Mouse (Mus musculus): ENCODE results near the gene Fcmr. TPM values are rescaled to one million over a fixed set of nuclear protein-coding genes. Genes with fewer than 3 reads are reported as not detected.

Fcmr gene
- polyA plus RNA-seq (2015; fragmentation: Nextera tagmentation; extraction: Ambion mirVana) = 0.58 TPM in 1 of 2 replicates, not detected in the other

DNA sequence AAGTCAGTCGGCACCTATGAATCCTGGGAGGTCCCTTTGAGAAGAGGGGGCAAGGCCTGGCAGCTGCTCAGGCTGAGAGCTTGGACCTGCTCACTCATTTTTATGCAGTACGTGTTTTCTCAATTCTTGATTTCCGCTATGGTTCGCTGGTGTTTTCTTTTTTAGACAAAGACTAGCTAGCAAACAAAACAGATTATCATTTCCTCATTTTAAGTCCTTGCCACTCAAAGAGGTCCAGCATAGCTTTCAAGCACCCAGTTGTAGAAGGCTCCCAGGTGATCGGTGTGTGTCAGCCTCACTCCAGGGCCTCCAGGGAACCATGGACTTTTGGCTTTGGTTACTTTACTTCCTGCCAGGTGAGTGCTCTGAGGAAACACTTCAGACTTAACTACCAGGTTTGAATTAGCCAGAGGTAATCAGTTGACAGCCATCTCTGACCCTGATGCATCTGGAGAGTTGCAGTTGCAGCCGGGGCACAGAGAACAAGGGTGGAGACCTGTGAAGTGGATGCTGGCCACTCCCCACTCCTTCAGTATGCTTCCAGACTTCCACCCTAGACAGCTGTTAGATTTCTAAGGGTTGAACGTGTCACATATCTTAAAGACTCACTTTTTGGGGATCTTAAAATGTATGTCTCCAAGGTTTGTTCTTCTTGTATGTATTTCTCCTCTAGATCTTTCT is at the start of gene Fcmr:
TSS of gene Fcmr (plus strand) at position 129 of the 681 bp plus-strand sequence.

DNA sequence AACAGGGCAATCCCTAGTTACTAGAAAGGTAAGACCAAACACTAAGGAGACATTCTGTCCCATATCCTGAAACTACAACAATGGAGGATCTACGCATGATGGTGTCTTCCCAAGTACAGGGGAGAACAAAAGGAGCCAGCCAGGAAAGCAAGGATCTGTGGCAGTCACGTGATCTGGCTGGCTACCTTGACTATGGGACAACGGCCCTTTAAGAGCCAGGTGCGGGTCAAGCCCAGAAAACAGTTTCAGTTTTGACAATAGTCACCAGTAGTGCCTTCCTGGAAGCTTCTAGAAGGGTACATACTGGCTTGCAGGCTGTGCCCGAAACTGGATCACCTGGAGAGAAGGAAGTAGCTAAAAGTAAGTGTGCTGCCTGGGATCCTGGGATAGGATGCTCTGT is 39.0 kb upstream of the Fcmr start, which contains the start of gene Pigr:
TSS of gene Pigr (plus strand) at position 237 of the 400 bp plus-strand sequence.

DNA sequence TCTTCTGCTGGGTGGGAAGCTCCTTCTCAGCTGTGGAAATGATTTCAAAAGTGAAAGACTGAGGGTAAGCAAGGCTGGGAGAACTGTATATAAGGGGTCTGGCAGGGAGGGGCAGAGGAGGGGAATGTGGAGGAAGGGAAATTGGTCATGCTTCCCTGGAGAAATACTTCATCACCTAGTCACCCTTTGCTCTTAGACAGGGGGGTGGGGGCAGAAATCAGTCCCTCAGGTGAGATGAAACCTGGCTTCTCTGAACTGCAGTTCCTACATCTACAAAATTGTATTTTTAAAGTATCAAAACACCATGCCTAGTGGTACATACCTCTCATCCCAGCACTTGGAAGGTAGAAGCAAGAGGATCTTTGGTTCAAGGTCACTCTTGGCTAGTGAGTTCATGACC is 21.9 kb downstream of the Fcmr start, which contains the start of gene Il24:
TSS of gene Il24 (minus strand) at position 101 of the 400 bp plus-strand sequence.

DNA sequence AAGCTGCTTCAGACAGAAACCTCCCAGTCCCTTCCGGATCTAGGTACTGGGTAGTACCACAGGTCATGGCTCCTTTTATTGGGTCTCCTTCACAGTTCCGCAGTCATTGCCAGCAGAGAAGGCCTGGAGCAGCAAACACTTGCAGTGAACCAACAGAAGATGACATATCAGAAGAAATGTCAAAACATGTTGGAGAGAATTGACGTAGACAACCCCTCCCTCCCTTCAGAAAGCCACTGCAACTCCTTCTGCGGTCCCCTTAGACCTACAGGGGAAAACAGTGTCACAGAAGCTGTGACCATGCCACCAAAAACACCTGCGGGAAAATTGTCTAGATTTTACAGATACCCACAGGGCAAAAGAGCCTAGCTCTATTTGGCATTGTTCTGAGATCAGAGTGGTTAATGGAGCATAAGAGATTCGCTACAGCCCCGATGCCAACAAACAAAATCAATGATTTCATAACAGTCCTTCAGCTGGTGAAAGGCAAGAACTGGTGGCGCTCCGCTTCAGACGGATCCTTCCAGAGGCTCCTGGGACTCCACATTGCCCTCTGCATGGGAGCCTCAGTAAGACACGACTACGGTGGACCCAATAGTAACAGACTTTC is 46.0 kb downstream of the Fcmr start, which contains the start of gene Il20:
TSS of gene Il20 (minus strand) at position 51 of the 610 bp plus-strand sequence.

Other genes starting within 250 kb of the Fcmr start
- gene Zp3r, start 236.0 kb upstream of the Fcmr start, polyA plus RNA-seq (2015; fragmentation: Nextera tagmentation; extraction: Ambion mirVana) = not detected in 2 replicates
- gene C4bp, start 204.0 kb upstream of the Fcmr start, polyA plus RNA-seq (2015; fragmentation: Nextera tagmentation; extraction: Ambion mirVana) = 0.21 and 0.52 TPM in 2 replicates
- gene Gm29427, start 149.9 kb upstream of the Fcmr start, polyA plus RNA-seq (2015; fragmentation: Nextera tagmentation; extraction: Ambion mirVana) = not detected in 2 replicates
- gene Yod1, start 148.3 kb upstream of the Fcmr start, polyA plus RNA-seq (2015; fragmentation: Nextera tagmentation; extraction: Ambion mirVana) = 8.1 and 8.2 TPM in 2 replicates
- gene Pfkfb2, start 136.4 kb upstream of the Fcmr start, polyA plus RNA-seq (2015; fragmentation: Nextera tagmentation; extraction: Ambion mirVana) = 3.4 and 5.8 TPM in 2 replicates
- 1.7 and 2.1 TPM in 2 replicates for gene AA986860, start 133.7 kb upstream of the Fcmr start, polyA plus RNA-seq (2015; fragmentation: Nextera tagmentation; extraction: Ambion mirVana)
- gene Fcamr, start 64.8 kb upstream of the Fcmr start, polyA plus RNA-seq (2015; fragmentation: Nextera tagmentation; extraction: Ambion mirVana) = not detected in 2 replicates
- gene Pigr, start 39.0 kb upstream of the Fcmr start, polyA plus RNA-seq (2015; fragmentation: Nextera tagmentation; extraction: Ambion mirVana) = 0.03 and 0.06 TPM in 2 replicates
- gene Il24, start 21.8 kb downstream of the Fcmr start, polyA plus RNA-seq (2015; fragmentation: Nextera tagmentation; extraction: Ambion mirVana) = not detected in 2 replicates
- not detected in 2 replicates for gene Il20, start 45.8 kb downstream of the Fcmr start, polyA plus RNA-seq (2015; fragmentation: Nextera tagmentation; extraction: Ambion mirVana)
- 0.65 TPM in 1 of 2 replicates, not detected in the other for gene Il19, start 74.4 kb downstream of the Fcmr start, polyA plus RNA-seq (2015; fragmentation: Nextera tagmentation; extraction: Ambion mirVana)
- gene Il10, start 154.2 kb downstream of the Fcmr start, polyA plus RNA-seq (2015; fragmentation: Nextera tagmentation; extraction: Ambion mirVana) = 0.09 TPM in 1 of 2 replicates, not detected in the other
- gene Mapkapk2, start 232.2 kb downstream of the Fcmr start, polyA plus RNA-seq (2015; fragmentation: Nextera tagmentation; extraction: Ambion mirVana) = 39.8 and 64.5 TPM in 2 replicates